Mouse (Mus musculus) lung, postnatal 25 days (tissue): ENCODE data around the gene Pigo.
"Not testable (repeated sequence)": the region's sequence is repeated elsewhere in the genome, so short reads cannot be mapped to it uniquely, and the experiment has no call there.

ENCODE experiments used
- DNase-seq: peaks from one replicate; pipeline ENCODE4 v3.0.0; 2022; ENCODE audit warnings: low spot score

Gene Pigo

GRCm38 (mm10) chr4:43001272-43001671, 24.3 kb downstream of the Pigo start:
- no peak for DNase-seq

GRCm38 (mm10) chr4:43000141-43000986, 25.3 kb downstream of the Pigo start, which contains the start of gene Vcp:
TSS of gene Vcp (minus strand) at chr4:43000507.
- peak; percentile 99 for DNase-seq

GRCm38 (mm10) chr4:42999451-43000140, 26.0 kb downstream of the Pigo start:
- DNase-seq = peak; percentile 68

GRCm38 (mm10) chr4:42998022-42998421, 27.6 kb downstream of the Pigo start:
- no peak for DNase-seq

GRCm38 (mm10) chr4:42988296-42988695, 37.3 kb downstream of the Pigo start:
- DNase-seq = no peak

GRCm38 (mm10) chr4:42980467-42980866, 45.2 kb downstream of the Pigo start:
- DNase-seq = not testable (repeated sequence)

GRCm38 (mm10) chr4:42978062-42978461, 47.6 kb downstream of the Pigo start:
- DNase-seq = no peak

GRCm38 (mm10) chr4:42973868-42974267, 51.8 kb downstream of the Pigo start:
- no peak for DNase-seq

GRCm38 (mm10) chr4:42972952-42973351, 52.7 kb downstream of the Pigo start:
- DNase-seq = no peak

- DNase-seq = no peak
Measured at GRCm38 (mm10) chr4:42969304-42969703, 56.3 kb downstream of the Pigo start, which contains the start of gene 1700022I11Rik. TSS of gene 1700022I11Rik (plus strand) at chr4:42969604.
